Mouse (Mus musculus): ENCODE measurements around the gene Opa1. TPM values are rescaled to one million over a fixed set of nuclear protein-coding genes. Genes with fewer than 3 reads are reported as not detected.

Gene Opa1
- total RNA-seq, 2 experiments from 2014 or later = 104 to 108 TPM

GRCm38 (mm10) chr16:29592171-29592570 lies 13.0 kb downstream of the Opa1 start:
- TF ChIP-seq CTCF (conservative IDR thresholded peaks at IDR 0.05) = no peak
- H3K4me3 ChIP-seq = no peak overlapping the region
- no peak overlapping the region for H3K27ac ChIP-seq
- DNase-seq (ENCODE audit: low spot score in 2 of 2) = no peak

- H3K4me3 ChIP-seq = no peak overlapping the region
These were observed 18.0 kb downstream of the Opa1 start for GRCm38 (mm10) chr16:29597122-29597521.

GRCm38 (mm10) chr16:29605546-29605945 lies 26.4 kb downstream of the Opa1 start:
- peak overlapping the region; percentile 81 for H3K27ac ChIP-seq
- peak; percentile 47 to 59 for DNase-seq (ENCODE audit: low spot score in 2 of 2)

More at GRCm38 (mm10) chr16:29597122-29597521, 18.0 kb downstream of the Opa1 start:
- no peak overlapping the region for H3K27ac ChIP-seq
- DNase-seq (ENCODE audit: low spot score in 2 of 2) = no peak
- no peak for TF ChIP-seq CTCF (conservative IDR thresholded peaks at IDR 0.05)

GRCm38 (mm10) chr16:29607131-29607530 lies 28.0 kb downstream of the Opa1 start:
- no peak for DNase-seq (ENCODE audit: low spot score in 2 of 2)
- Histone ChIP-seq H3K4me3 (no peak overlapping the region), H3K27ac (no peak overlapping the region)
- TF ChIP-seq CTCF (conservative IDR thresholded peaks at IDR 0.05) = no peak

More at GRCm38 (mm10) chr16:29605546-29605945, 26.4 kb downstream of the Opa1 start:
- TF ChIP-seq CTCF (conservative IDR thresholded peaks at IDR 0.05) = no peak
- no peak overlapping the region for H3K4me3 ChIP-seq

- DNase-seq (ENCODE audit: low spot score in 2 of 2) = no peak
- no peak for TF ChIP-seq CTCF (conservative IDR thresholded peaks at IDR 0.05)
- H3K27ac ChIP-seq = no peak overlapping the region
- no peak overlapping the region for H3K4me3 ChIP-seq
These were observed 35.6 kb downstream of the Opa1 start for GRCm38 (mm10) chr16:29614762-29615161.

GRCm38 (mm10) chr16:29629053-29629452 lies 49.9 kb downstream of the Opa1 start:
- Histone ChIP-seq H3K4me3 (no peak overlapping the region), H3K27ac (no peak overlapping the region)
- DNase-seq (ENCODE audit: low spot score in 2 of 2) = no peak
- TF ChIP-seq CTCF (conservative IDR thresholded peaks at IDR 0.05) = peak; percentile 79

GRCm38 (mm10) chr16:29635780-29636179 lies 56.6 kb downstream of the Opa1 start:
- DNase-seq (ENCODE audit: low spot score in 2 of 2) = peak in 1 of 2 experiments; percentile 30
- Histone ChIP-seq H3K27ac (peak overlapping the region; percentile 4; the same call in 1 of the 2 replicates), H3K4me3 (no peak overlapping the region)
- peak; percentile 29 for TF ChIP-seq CTCF (conservative IDR thresholded peaks at IDR 0.05)

- Histone ChIP-seq H3K27ac (no peak overlapping the region), H3K4me3 (no peak overlapping the region)
- no peak for DNase-seq (ENCODE audit: low spot score in 2 of 2)
- TF ChIP-seq CTCF (conservative IDR thresholded peaks at IDR 0.05) = no peak
These were observed 63.2 kb downstream of the Opa1 start for GRCm38 (mm10) chr16:29642376-29642775.

- Histone ChIP-seq H3K4me3 (no peak overlapping the region), H3K27ac (no peak overlapping the region)
- DNase-seq (ENCODE audit: low spot score in 2 of 2) = no peak
- no peak for TF ChIP-seq CTCF (conservative IDR thresholded peaks at IDR 0.05)
These were observed 65.7 kb downstream of the Opa1 start for GRCm38 (mm10) chr16:29644871-29645270.

- no peak for TF ChIP-seq CTCF (conservative IDR thresholded peaks at IDR 0.05)
- H3K4me3 ChIP-seq = no peak overlapping the region
- DNase-seq (ENCODE audit: low spot score in 2 of 2) = no peak
- H3K27ac ChIP-seq = no peak overlapping the region
These were observed 67.1 kb downstream of the Opa1 start for GRCm38 (mm10) chr16:29646202-29646601.

- Histone ChIP-seq H3K27ac (peak overlapping the region; percentile 85), H3K4me3 (no peak overlapping the region)
- TF ChIP-seq CTCF (conservative IDR thresholded peaks at IDR 0.05) = no peak
- no peak for DNase-seq (ENCODE audit: low spot score in 2 of 2)
These were observed 77.2 kb downstream of the Opa1 start for GRCm38 (mm10) chr16:29656187-29656825.

- no peak for TF ChIP-seq CTCF (conservative IDR thresholded peaks at IDR 0.05)
- H3K27ac ChIP-seq = peak overlapping the region; percentile 85
- no peak for DNase-seq (ENCODE audit: low spot score in 2 of 2)
- no peak overlapping the region for H3K4me3 ChIP-seq
These were observed 77.8 kb downstream of the Opa1 start for GRCm38 (mm10) chr16:29656901-29657300.

GRCm38 (mm10) chr16:29657650-29658548 lies 78.8 kb downstream of the Opa1 start:
- peak; percentile 45 to 46 for DNase-seq (ENCODE audit: low spot score in 2 of 2)
- H3K27ac ChIP-seq = peak overlapping the region; percentile 85
- peak; percentile 57 for TF ChIP-seq CTCF (conservative IDR thresholded peaks at IDR 0.05)
- peak overlapping the region; percentile 35 for H3K4me3 ChIP-seq

Data from layer of hippocampus, adult 2 months (tissue).